Mouse (Mus musculus): ENCODE measurements around the gene Ccdc159.
A peak's percentile ranks its signal among the peaks of the same experiment; 100 is the strongest.

Gene Ccdc159

GRCm38 (mm10) chr9:21935466-21936131 lies 8.3 kb downstream of the Ccdc159 start:
- peak; percentile 87 for DNase-seq

GRCm38 (mm10) chr9:21936692-21937570 lies 9.7 kb downstream of the Ccdc159 start, which contains the start of gene Plppr2:
Plppr2 (plus strand) TSS chr9:21937033.
- DNase-seq = peak; percentile 99

GRCm38 (mm10) chr9:21937711-21938175 lies 10.5 kb downstream of the Ccdc159 start:
- DNase-seq = peak; percentile 92

- peak; percentile 91 for DNase-seq
Observed at GRCm38 (mm10) chr9:21938234-21938855, 11.1 kb downstream of the Ccdc159 start.

- peak; percentile 85 for DNase-seq
Observed at GRCm38 (mm10) chr9:21943046-21943445, 15.8 kb downstream of the Ccdc159 start.

GRCm38 (mm10) chr9:21943638-21944037 lies 16.4 kb downstream of the Ccdc159 start:
- no peak for DNase-seq

GRCm38 (mm10) chr9:21944267-21944666 lies 17.0 kb downstream of the Ccdc159 start:
- DNase-seq = no peak

GRCm38 (mm10) chr9:21947540-21948130 lies 20.4 kb downstream of the Ccdc159 start:
- no peak for DNase-seq

- DNase-seq = no peak
Observed at GRCm38 (mm10) chr9:21948146-21948545, 20.9 kb downstream of the Ccdc159 start.

GRCm38 (mm10) chr9:21948790-21949189 lies 21.5 kb downstream of the Ccdc159 start:
- DNase-seq = no peak

GRCm38 (mm10) chr9:21950322-21950721 lies 23.1 kb downstream of the Ccdc159 start:
- no peak for DNase-seq

GRCm38 (mm10) chr9:21951977-21952376 lies 24.7 kb downstream of the Ccdc159 start:
- no peak for DNase-seq

- no peak for DNase-seq
Observed at GRCm38 (mm10) chr9:21953600-21953999, 26.3 kb downstream of the Ccdc159 start.

GRCm38 (mm10) chr9:21954635-21955034 lies 27.4 kb downstream of the Ccdc159 start:
- no peak for DNase-seq

GRCm38 (mm10) chr9:21955225-21955569 lies 27.9 kb downstream of the Ccdc159 start:
- DNase-seq = no peak

GRCm38 (mm10) chr9:21955570-21956281 lies 28.5 kb downstream of the Ccdc159 start, which contains the start of gene Swsap1:
Swsap1 (plus strand) TSS chr9:21955755.
- peak; percentile 100 for DNase-seq

- DNase-seq = no peak
Observed at GRCm38 (mm10) chr9:21958372-21958771, 31.1 kb downstream of the Ccdc159 start.

GRCm38 (mm10) chr9:21959244-21959643 lies 32.0 kb downstream of the Ccdc159 start:
- no peak for DNase-seq

- DNase-seq = no peak
Observed at GRCm38 (mm10) chr9:21960135-21960534, 32.9 kb downstream of the Ccdc159 start.

- DNase-seq = no peak
Observed at GRCm38 (mm10) chr9:21960558-21961208, 33.4 kb downstream of the Ccdc159 start.

GRCm38 (mm10) chr9:21961366-21961980 lies 34.2 kb downstream of the Ccdc159 start:
- no peak for DNase-seq
